Mouse (Mus musculus): ENCODE measurements around the gene Lyl1. TPM values are rescaled to one million over a fixed set of nuclear protein-coding genes. Genes with fewer than 3 reads are reported as not detected.

Lyl1 gene
- polyA plus RNA-seq, 1 experiment from 2014 or later, result 5.0 TPM

DNA sequence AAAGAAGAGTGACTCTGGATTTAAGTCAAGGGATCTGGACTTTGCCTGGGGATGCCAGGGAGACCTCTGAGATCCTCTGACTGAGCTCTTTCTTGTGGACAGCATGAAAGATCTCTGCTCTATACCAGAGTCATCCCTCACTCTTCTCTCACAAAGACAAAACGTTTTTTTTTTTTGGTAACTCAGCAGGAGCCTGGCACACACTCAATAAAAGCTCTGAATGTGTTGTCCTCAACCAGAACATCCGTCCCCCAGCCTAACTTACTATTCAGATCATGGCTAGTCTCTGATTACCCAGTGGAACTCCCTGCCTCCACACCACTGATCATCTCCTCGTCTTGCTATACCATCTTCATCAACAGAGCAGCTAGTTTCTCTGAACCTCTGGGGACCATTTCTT is 16.7 kb upstream of the Lyl1 start:
- Histone ChIP-seq H3K9ac (ENCODE audit: low read length) (no peak overlapping the region), H3K27ac (ENCODE audit: low read depth, low read length) (no peak overlapping the region), H3K27me3 (ENCODE audit: control insufficient read depth, insufficient read depth, low read length) (no peaks in the 10 kb centered on the region), H3K36me3 (ENCODE audit: control insufficient read depth, insufficient read depth, low read length) (no peaks in the 10 kb centered on the region; the same call in 1 of the 2 replicates), H3K9me3 (ENCODE audit: control insufficient read depth, low read length) (no peaks in the 10 kb centered on the region), H3K4me3 (ENCODE audit: low read depth, low read length) (no peak overlapping the region), H3K4me2 (ENCODE audit: low read depth, low read length, severe bottlenecking) (no peak overlapping the region), H3K4me1 (replicated peaks; ENCODE audit: control insufficient read depth, insufficient read depth, low read length) (peaks cover 8% of the 10 kb centered on the region)
- DNase-seq (ENCODE audit: low spot score), result no peak
- 68% methylated on average over 3 of the region's 3 CpGs for WGBS
- no peak for ATAC-seq (replicated peaks; ENCODE audit: low FRiP score)

DNA sequence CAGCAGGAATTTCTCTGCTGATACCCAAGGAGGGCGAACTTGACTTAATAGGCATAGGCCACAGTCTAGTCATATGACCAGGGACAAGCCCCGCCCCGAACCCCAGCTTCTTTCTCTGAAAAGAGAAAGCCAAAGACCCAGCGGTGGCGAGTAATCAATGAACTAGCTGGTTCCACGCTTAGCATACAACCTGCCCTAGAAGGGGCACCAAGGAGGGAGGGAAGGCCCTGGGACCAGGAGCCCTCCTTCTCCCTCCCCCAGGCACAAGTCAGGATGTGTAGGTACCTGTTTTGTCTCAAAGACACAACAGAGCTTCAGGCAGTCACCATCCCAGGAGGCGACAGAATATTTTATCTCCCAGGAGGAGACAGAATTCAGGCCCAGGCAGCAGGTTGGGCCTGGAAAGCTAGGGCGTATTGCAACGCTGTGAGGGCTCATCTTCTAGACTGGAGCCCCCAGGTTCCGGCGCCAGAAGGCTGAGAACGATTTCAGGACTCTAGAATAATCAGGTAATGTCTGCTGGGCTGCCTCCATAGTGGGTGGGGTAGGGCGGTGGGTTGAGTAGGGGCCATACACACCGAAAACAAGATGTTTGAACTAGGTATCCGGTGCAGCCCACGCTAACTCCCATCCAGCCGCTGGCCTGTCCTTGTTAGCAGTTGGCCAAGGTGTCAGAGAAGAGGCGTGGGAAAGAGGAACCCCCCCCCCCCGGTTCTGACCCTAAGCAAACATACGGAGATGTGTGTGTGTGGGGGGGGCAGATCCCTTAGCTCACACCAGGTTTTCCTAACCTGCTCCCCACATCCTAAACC is 14.9 kb upstream of the Lyl1 start, which contains the start of gene Trmt1:
Trmt1 (plus strand) TSS at position 117 of the 812 bp plus-strand sequence.
- H3K27ac ChIP-seq (ENCODE audit: low read depth, low read length), result peak within 1 kb of the TSS; percentile 94
- no peaks in the 10 kb centered on the region for H3K9me3 ChIP-seq (ENCODE audit: control insufficient read depth, low read length)
- H3K27me3 ChIP-seq (ENCODE audit: control insufficient read depth, insufficient read depth, low read length), result no peaks in the 10 kb centered on the region
- ATAC-seq (replicated peaks; ENCODE audit: low FRiP score) (peak; percentile 19), DNase-seq (ENCODE audit: low spot score) (peak; percentile 63)
- WGBS, result 9% methylated on average over 20 of the region's 20 CpGs
- H3K9ac ChIP-seq (ENCODE audit: low read length), result peak within 1 kb of the TSS; percentile 99
- H3K4me1 ChIP-seq (replicated peaks; ENCODE audit: control insufficient read depth, insufficient read depth, low read length), result peaks cover 14% of the 10 kb centered on the region
- peak within 1 kb of the TSS; percentile 64 for H3K4me2 ChIP-seq (ENCODE audit: low read depth, low read length, severe bottlenecking)
- no peaks in the 10 kb centered on the region; the same call in 1 of the 2 replicates for H3K36me3 ChIP-seq (ENCODE audit: control insufficient read depth, insufficient read depth, low read length)
- peak within 1 kb of the TSS; percentile 100 for H3K4me3 ChIP-seq (ENCODE audit: low read depth, low read length)

DNA sequence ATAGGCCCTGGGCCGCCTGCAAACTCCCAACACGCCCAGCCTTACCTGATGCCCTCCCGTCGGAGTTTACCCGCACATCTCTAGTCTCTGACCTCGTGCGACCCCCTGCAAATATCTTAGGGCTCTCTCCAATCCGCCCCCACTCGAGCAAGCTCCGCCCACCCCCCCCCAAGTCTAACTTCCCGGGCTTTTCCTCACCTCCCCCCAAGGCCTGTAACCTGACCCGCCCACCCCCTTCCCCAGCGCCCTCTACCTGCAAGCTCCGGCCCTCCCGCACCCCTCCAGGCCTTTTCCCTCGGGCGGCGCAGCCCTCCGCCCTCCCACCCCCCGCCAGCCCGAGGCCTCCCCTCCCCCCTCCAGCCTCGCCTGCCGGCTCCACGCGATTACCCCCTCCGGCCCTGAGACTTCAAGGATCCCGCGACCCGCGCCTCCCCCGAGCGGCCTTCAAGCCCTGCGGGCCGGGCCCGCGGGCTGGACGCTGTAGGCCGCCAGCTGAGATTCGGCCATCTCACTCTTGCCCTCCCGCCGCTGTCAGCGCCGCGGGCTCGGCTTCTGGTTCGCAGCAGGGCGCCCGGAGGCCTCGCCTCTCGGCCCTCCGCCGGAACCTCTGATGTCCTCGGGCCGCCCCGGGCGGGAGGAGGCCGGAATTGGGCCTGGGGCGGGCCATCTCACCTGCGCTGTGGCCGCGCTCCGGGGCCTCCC is 14.1 kb upstream of the Lyl1 start:
- no peaks in the 10 kb centered on the region; the same call in 1 of the 2 replicates for H3K36me3 ChIP-seq (ENCODE audit: control insufficient read depth, insufficient read depth, low read length)

DNA sequence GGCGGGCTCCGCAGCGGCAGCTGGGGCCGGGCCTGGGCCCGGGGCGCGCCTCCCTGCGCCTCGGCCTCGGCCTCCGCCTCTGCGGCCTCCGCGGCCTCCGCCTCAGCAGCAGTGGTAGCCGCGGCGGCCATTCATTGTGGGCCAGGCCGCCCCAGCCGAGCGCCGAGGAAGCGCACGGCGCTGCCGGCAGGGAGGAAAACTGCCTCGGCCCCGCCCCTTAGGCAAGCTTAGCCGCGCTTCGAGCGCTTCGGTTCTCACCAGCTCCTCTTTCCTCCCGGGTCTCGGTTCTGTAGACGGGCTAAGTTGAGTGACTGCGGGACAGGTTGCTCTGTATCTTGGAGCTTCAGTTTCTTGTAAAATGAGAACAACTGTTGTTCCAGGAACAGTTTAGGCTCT is 13.6 kb upstream of the Lyl1 start, which contains the start of gene Nacc1:
Nacc1 (minus strand) TSS at position 158 of the 396 bp plus-strand sequence.
- Histone ChIP-seq H3K9me3 (ENCODE audit: control insufficient read depth, low read length) (no peaks in the 10 kb centered on the region), H3K9ac (ENCODE audit: low read length) (peak within 1 kb of the TSS; percentile 99), H3K27ac (ENCODE audit: low read depth, low read length) (peak within 1 kb of the TSS; percentile 94), H3K4me2 (ENCODE audit: low read depth, low read length, severe bottlenecking) (peak within 1 kb of the TSS; percentile 64), H3K4me1 (replicated peaks; ENCODE audit: control insufficient read depth, insufficient read depth, low read length) (peaks cover 14% of the 10 kb centered on the region), H3K27me3 (ENCODE audit: control insufficient read depth, insufficient read depth, low read length) (no peaks in the 10 kb centered on the region), H3K36me3 (ENCODE audit: control insufficient read depth, insufficient read depth, low read length) (no peaks in the 10 kb centered on the region; the same call in 1 of the 2 replicates), H3K4me3 (ENCODE audit: low read depth, low read length) (peak within 1 kb of the TSS; percentile 100)
- DNase-seq (ENCODE audit: low spot score), result peak; percentile 94
- WGBS, result under 1% methylated on average over 32 of the region's 37 CpGs
- peak; percentile 78 for ATAC-seq (replicated peaks; ENCODE audit: low FRiP score)

More for the DNA sequence above, 14.1 kb upstream of the Lyl1 start:
- peak overlapping the region; percentile 94 for H3K27ac ChIP-seq (ENCODE audit: low read depth, low read length)
- ATAC-seq (replicated peaks; ENCODE audit: low FRiP score) (peak; percentile 50), DNase-seq (ENCODE audit: low spot score) (peak; percentile 83)
- 2% methylated on average over 51 of the region's 62 CpGs for WGBS
- peak overlapping the region; percentile 100 for H3K4me3 ChIP-seq (ENCODE audit: low read depth, low read length)
- H3K4me1 ChIP-seq (replicated peaks; ENCODE audit: control insufficient read depth, insufficient read depth, low read length), result peaks cover 14% of the 10 kb centered on the region
- H3K9ac ChIP-seq (ENCODE audit: low read length), result peak overlapping the region; percentile 99
- peak overlapping the region; percentile 64 for H3K4me2 ChIP-seq (ENCODE audit: low read depth, low read length, severe bottlenecking)
- no peaks in the 10 kb centered on the region for H3K27me3 ChIP-seq (ENCODE audit: control insufficient read depth, insufficient read depth, low read length)
- no peaks in the 10 kb centered on the region for H3K9me3 ChIP-seq (ENCODE audit: control insufficient read depth, low read length)

DNA sequence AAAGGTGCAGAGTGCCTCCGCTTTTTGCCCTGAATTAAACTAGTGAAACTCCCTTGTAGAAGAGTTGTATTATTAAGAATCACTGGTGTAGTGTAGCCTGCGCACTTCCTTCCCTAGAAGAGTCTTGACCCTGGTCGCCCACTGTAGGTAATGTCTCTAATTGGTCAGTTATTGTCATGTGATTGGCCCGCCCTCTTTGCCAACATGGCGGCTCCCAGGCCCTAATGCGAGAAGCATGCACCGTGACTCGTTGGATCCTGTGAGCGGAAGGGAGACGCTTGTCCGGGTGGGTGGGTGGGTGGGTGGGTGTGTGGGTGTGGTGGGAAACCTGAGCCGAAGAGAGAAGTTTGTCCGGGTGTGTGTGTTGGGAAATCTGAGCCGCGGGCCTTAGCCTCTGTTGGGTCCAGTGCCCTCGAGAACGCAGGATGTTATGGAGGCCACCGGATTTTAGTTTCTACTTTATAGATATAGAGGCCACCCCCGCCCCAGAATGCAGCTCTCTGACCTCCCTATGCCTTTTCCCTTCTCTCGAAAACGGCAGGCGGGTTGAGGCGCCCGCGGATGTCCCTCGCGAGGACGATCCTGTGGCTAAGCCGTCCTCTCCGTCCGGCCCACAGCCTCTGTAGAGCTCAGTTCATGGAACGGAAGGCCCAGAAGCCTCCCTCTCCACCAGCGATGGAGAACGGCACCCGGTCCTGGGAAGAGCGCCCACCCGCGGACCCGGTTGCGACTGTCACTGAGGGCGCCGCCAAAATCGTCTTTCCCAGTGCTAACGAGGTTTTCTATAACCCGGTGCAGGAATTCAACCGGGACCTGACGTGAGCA is 12.0 kb upstream of the Lyl1 start:
- Histone ChIP-seq H3K4me3 (ENCODE audit: low read depth, low read length) (peak overlapping the region; percentile 76), H3K9me3 (ENCODE audit: control insufficient read depth, low read length) (no peaks in the 10 kb centered on the region), H3K27me3 (ENCODE audit: control insufficient read depth, insufficient read depth, low read length) (no peaks in the 10 kb centered on the region), H3K36me3 (ENCODE audit: control insufficient read depth, insufficient read depth, low read length) (no peaks in the 10 kb centered on the region), H3K27ac (ENCODE audit: low read depth, low read length) (0 out of 2 replicates have a peak overlapping the region, but pooled peaks have one; percentile 32), H3K4me2 (ENCODE audit: low read depth, low read length, severe bottlenecking) (peak overlapping the region; percentile 71), H3K4me1 (replicated peaks; ENCODE audit: control insufficient read depth, insufficient read depth, low read length) (peaks cover 14% of the 10 kb centered on the region), H3K9ac (ENCODE audit: low read length) (peak overlapping the region; percentile 68)
- under 1% methylated on average over 47 of the region's 47 CpGs for WGBS
- ATAC-seq (replicated peaks; ENCODE audit: low FRiP score) (peak; percentile 83), DNase-seq (ENCODE audit: low spot score) (peak; percentile 86)

DNA sequence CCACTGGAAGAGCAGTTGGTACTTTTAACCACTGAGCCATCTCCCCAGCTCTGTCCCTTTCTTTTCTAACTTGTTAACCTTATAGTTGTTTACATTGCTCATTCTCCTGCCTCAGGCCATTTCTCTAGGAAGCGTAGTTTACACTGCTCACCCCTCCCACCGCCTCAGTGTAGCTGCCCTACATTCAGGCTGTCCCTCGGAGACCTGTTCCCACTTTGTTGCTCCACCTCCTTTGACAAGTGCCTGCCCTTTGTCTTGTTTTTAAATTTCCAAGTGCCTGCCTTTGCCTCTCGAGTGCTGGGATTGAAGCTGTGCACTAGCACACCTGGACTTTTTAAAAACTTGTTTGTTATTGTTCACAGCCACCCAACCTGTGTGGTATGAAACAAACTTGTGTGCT is 7.9 kb upstream of the Lyl1 start:
- WGBS, result 68% methylated on average over 4 of the region's 4 CpGs

DNA sequence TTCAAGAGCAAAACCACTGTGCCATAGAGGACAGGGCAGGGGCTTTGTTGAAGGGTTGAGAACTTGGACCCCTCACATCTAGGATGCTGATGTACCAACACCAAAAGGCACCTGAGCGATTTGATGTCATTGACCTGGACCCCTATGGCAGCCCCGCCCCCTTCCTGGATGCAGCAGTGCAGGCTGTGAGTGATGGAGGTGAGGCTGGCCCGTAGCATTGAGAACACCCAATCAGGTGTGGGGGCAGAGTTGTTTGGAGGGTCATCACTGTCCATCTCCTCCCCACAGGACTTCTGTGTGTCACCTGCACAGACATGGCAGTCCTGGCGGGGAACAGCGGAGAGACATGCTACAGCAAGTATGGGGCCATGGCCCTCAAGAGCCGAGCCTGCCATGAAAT is 6.1 kb upstream of the Lyl1 start:
- Histone ChIP-seq H3K9ac (ENCODE audit: low read length) (no peak overlapping the region), H3K36me3 (ENCODE audit: control insufficient read depth, insufficient read depth, low read length) (peaks cover 3% of the 10 kb centered on the region; the same call in 1 of the 2 replicates), H3K4me1 (replicated peaks; ENCODE audit: control insufficient read depth, insufficient read depth, low read length) (peaks cover 3% of the 10 kb centered on the region; the same call in 1 of the 2 replicates), H3K9me3 (ENCODE audit: control insufficient read depth, low read length) (no peaks in the 10 kb centered on the region), H3K27ac (ENCODE audit: low read depth, low read length) (no peak overlapping the region), H3K4me2 (ENCODE audit: low read depth, low read length, severe bottlenecking) (no peak overlapping the region), H3K4me3 (ENCODE audit: low read depth, low read length) (no peak overlapping the region), H3K27me3 (ENCODE audit: control insufficient read depth, insufficient read depth, low read length) (no peaks in the 10 kb centered on the region)
- 91% methylated on average over 6 of the region's 6 CpGs for WGBS
- ATAC-seq (replicated peaks; ENCODE audit: low FRiP score), result no peak
- DNase-seq (ENCODE audit: low spot score), result no peak

More for the DNA sequence above, 7.9 kb upstream of the Lyl1 start:
- Histone ChIP-seq H3K9me3 (ENCODE audit: control insufficient read depth, low read length) (no peaks in the 10 kb centered on the region), H3K27me3 (ENCODE audit: control insufficient read depth, insufficient read depth, low read length) (no peaks in the 10 kb centered on the region), H3K4me1 (replicated peaks; ENCODE audit: control insufficient read depth, insufficient read depth, low read length) (peaks cover 7% of the 10 kb centered on the region; the same call in 1 of the 2 replicates), H3K4me2 (ENCODE audit: low read depth, low read length, severe bottlenecking) (no peak overlapping the region), H3K4me3 (ENCODE audit: low read depth, low read length) (no peak overlapping the region), H3K9ac (ENCODE audit: low read length) (no peak overlapping the region), H3K27ac (ENCODE audit: low read depth, low read length) (no peak overlapping the region), H3K36me3 (ENCODE audit: control insufficient read depth, insufficient read depth, low read length) (peaks cover 3% of the 10 kb centered on the region; the same call in 1 of the 2 replicates)
- DNase-seq (ENCODE audit: low spot score) (no peak), ATAC-seq (replicated peaks; ENCODE audit: low FRiP score) (no peak)

Data from forebrain, embryonic 11.5 days (tissue).